Mouse (Mus musculus) c-Kit-positive CD71-positive TER-119-negative erythroid progenitor cells, embryonic 14.5 days (primary cell): ENCODE results near the gene Il1r2.

Experiments
- DNase-seq: peaks from one replicate; pipeline ENCODE4 v3.0.0-alpha.2; 2013; ENCODE audit warnings: low read depth

The Il1r2 gene

GRCm38 (mm10) chr1:40061359-40061758, 12.5 kb upstream of the Il1r2 start:
- DNase-seq = no peak

DNA sequence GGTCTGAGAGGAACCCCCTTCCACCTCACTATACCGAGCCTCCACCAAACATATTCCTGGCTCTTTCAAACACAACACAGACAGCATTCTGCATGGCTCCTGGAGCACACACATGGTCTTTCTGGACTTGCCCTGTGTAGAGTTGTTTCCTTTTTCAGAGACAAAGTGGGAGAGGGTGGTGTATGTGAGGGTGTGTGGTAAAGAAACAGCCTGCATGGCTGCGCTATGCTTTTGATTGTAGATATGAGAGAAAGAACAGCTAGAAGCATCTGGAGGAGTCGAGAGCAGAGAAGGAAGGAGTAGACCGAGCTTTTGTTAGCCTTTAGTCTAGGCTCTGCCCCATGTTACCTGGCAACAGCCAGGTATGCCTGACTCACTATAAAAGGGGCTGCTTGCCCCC, 10.5 kb upstream of the Il1r2 start:
- no peak for DNase-seq

GRCm38 (mm10) chr1:40064508-40064907, 9.4 kb upstream of the Il1r2 start:
- DNase-seq = no peak

DNA sequence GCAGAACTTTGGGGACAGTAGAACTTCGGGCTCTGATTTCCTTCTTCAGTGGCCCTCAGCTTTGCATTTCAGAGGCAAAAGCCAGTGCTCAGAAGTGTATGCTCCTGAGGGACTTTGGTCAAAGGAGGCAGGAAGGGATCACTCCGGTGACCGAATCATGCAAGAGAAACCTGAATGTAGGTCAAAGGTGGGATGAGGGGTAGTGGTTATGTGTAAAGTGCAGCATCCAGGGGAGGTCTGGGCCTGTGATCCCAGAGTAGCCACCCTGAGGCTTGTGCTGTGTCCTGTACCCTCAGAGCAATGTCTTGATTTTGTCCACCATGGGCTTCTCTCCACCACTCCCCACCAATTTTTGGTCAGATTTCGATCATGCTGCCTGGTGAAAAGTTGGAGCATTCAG, 1.3 kb upstream of the Il1r2 start:
- no peak for DNase-seq

DNA sequence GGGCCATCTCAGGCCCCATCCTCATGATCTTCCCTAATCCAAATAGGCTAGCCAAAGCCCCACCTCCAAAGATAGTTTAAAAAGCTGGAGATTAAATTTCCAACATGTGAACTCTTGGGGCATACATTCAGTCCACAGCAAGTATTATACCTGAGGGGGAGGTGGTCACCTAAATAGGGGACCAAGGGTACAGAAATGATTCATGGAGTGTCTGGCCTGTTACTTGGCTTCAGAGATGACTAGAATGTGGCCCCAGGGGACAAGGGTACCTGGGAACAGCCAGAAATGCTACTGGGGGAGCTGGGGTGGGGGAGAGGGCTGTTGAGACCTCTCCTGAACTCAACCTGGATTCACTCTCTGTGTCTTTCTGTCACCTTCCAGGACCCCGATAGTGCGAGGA, 3.4 kb downstream of the Il1r2 start:
- DNase-seq = no peak

- DNase-seq = no peak
Observed at GRCm38 (mm10) chr1:40081041-40081440, 7.2 kb downstream of the Il1r2 start.

GRCm38 (mm10) chr1:40084386-40084785, 10.5 kb downstream of the Il1r2 start:
- DNase-seq = no peak

- DNase-seq = peak; percentile 60
Observed at GRCm38 (mm10) chr1:40085403-40086182, 11.7 kb downstream of the Il1r2 start.

GRCm38 (mm10) chr1:40091160-40091559, 17.3 kb downstream of the Il1r2 start:
- no peak for DNase-seq

DNA sequence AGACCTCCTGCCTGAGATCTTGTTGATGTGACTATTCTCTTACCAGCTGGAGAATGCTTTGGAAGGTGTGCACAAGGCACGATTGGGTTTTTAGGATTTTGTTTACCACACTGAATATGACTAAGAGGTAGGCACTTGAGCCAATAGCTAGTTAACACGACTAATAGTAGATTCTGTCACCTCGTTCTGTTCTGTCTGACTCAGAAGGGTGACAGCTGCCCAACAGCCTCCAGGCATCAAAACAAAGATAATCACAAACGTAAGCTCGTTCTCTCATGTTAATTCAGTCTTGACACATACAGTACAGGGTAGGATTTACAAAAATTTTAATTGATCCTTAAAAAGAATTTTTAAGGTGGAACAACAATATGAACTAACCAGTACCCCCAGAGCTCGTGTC, 18.7 kb downstream of the Il1r2 start:
- no peak for DNase-seq

GRCm38 (mm10) chr1:40094601-40095304, 20.9 kb downstream of the Il1r2 start:
- DNase-seq = no peak

DNA sequence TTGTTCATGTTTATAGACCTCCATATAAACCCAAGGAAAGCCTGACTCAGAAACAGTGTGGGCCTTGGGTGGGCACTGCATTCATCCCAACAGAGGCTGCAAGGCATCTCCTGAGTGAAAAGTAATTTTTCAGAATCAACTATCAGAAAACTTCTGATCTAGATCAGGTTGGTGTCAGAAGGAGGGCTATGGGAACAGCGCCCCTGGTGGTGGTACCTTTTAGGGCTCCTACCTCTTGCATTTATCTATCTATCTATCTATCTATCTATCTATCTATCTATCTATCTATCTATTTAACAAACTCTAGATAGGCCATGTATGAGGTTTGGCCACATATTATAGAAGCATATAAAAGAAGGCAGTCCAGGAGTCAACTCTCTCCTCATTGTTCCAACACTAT, 21.7 kb downstream of the Il1r2 start:
- DNase-seq = no peak

GRCm38 (mm10) chr1:40106306-40106705, 32.4 kb downstream of the Il1r2 start:
- DNase-seq = no peak

DNA sequence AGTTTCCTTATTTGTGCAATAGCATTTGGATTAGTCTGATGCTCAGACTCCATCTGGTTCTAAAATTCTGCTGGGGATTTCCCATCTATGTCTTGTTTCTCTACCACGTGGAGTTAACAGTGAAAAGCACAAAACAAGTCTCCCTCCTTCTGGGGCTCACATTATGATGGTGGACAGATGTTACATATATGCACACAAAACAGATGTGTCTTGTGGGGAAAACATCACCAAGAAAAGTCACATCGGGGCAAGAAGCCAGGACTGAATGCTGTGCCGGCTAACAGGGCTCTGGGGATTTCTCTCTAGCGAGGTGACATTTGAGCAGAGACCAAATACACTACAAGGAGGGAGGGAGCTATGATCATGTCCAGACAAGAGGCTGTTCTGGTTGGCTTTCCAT, 32.8 kb downstream of the Il1r2 start:
- DNase-seq = no peak

GRCm38 (mm10) chr1:40107971-40108749, 34.3 kb downstream of the Il1r2 start:
- DNase-seq = no peak

GRCm38 (mm10) chr1:40109736-40110135, 35.9 kb downstream of the Il1r2 start:
- no peak for DNase-seq

DNA sequence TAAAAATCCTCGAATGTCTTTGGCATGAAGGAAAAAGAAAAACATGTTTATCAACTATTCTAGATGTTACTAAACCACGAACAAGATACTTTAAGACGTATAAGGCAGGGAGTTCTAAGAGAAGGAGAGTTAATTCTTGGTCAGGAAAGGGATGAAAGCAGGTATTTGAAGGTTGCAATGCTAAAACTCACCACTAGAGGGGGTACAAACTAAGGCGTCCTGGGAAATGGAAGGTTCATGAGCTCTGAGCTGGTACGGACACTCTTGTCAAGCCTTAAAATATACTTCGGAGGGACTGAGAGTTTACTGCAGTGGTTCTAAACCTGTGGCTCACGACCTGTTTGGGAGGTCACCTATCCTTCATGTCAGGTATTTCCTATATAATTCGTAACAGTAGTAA, 41.4 kb downstream of the Il1r2 start:
- DNase-seq = peak; percentile 59

DNA sequence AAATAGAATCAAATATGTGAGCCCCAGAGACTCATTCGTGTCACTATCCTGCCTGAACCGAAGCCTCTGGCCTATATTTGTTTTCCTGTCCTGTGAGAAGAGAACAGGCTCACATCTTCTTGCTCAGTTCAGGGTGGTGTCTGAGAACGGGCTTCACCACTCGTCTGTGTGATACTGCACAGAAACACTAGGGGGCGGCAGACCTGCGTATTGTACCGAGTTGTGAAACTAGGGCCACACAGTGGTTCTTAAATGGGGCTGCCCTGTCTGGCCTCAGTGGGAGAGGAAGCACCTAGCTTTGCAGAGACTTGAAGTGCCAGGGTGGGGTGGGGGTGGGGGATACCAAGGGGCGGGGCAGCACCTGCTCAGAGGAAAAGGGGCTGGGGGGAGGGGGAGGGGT, 42.5 kb downstream of the Il1r2 start:
- peak; percentile 73 for DNase-seq

DNA sequence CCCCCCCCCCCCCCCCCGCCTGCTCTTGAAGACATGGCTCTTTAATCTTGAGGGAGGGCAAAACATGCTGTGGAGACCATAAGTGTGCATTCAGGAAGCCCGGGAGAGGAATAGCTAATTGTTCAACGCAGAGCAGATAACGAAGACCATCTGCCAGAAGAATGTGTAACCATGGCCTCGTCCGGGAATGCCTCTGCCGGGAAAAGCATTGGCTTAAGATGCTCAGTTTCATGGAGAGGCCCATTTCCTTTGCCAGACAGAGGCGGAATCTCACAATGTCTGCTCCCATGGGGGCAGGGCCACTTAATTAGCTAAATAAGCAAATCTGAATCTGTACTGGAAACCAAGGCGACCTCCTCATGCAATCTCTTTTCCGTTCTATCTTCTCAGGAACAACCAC, 43.7 kb downstream of the Il1r2 start:
- no peak for DNase-seq

- DNase-seq = no peak
Observed at GRCm38 (mm10) chr1:40124237-40124636, 50.4 kb downstream of the Il1r2 start.

DNA sequence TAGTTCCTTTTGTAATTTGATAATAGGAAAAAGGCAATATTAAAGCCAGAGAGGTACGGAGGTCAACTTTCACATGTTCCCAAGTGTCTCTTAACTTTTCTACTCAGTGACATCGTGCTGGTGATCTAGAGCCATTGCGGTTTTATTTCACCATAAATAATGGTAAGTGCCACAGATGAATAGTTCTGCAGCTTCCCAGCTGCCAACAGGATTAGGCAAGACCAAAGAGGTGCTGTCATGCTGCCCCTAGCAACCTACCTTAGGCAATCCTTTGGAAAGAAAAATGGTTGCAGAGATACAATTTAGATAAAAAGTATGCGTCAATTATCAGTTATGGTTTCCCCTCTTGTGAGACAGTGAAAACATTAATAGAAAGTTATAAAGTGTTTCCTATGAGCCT, 54.6 kb downstream of the Il1r2 start:
- DNase-seq = no peak

DNA sequence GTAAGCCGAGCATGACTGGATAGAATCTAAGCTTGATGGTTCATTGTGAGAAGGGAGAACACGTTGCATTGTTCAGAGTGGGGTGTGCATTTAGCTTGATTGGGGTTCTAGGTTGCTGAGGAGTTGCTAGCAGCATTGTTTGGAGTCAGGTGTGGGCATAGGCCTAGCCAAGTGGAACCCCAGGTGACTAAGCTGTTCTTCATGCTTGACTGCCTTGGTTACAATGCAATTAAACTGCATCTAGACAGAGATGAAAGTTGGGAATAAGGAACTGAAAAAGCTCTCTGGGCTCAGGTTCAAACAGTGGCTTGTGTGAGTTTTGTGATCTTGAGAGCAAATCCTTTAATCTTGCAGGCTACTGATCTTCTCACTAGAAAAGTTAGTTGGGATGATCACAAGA, 55.4 kb downstream of the Il1r2 start:
- DNase-seq = no peak

DNA sequence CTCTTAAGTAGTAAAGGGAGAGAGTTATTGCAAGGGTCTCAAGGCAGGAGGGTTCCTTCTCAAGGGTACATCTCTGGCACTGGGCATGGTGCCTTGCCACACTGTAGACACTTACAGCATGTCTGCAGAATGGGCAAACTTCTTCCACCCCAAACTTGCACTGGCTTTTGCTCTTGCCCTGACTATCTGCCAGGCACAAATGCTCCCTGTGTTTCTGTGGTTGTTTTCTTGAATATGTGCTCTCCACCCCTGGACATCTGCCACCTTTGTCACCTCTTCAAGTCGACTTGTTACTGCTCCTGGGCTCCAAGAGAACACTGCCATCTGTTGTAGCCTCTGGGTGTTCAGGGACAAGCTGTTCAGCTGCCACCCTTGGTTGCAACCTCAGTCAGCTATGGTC, 57.8 kb downstream of the Il1r2 start:
- DNase-seq = no peak
